Mouse (Mus musculus) 3134 (cell line): ENCODE measurements at regions not wholly inside any gene's neighbourhood (a gene's known extent, or its start where the extent isn't known, plus 50 kb on each side); places are given as distances from the start of the nearest gene placed in this dataset.

Experiments used
- DNase-seq: peaks from one replicate; pipeline ENCODE4 v3.0.0-alpha.2; 2011; ENCODE audit warnings: low spot score; ENCODE audit not compliant: insufficient read length; ENCODE audit errors: extremely low read depth

DNA sequence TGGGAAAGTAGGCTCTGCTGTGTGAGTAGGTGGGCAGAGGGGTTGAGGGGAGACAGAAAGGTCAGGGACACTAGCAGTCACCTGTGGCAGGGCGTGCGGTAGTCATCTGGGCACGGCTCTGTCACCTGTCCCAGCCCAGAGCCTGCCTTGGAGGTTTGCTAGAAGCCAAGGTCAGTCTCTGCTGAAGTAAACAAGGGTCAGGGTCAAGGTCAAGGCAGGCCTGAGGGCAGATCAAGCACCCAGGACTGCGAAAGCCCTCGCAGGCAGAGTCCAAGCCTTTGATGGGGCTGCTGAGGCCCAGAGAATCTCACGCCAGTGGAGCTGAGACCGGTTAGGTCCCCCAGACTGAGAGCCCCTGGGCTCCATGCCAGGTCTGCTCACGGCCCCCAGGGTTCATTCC is 87.2 kb upstream of the Runx3 start:
- no peak for DNase-seq

DNA sequence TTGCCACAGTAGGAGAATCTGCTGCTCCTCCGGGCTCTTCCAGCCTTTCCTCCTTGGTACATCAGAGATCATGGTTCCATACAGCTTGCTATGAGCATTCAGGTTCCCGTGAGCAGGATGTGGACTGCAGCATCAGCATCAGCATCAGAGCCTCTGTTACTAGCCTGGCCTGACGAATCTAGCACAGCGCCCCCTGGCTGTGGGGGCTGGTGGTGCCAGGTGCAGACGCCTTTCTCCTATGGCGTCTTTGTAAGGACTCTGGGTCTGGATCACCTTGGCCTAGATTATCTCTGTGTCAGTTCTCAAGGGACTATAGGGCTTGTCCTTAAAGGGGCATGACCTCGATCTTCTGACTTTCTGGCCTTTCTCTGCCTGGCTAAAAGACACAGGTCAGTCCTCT is 86.0 kb upstream of the Runx3 start:
- DNase-seq = peak; percentile 52

DNA sequence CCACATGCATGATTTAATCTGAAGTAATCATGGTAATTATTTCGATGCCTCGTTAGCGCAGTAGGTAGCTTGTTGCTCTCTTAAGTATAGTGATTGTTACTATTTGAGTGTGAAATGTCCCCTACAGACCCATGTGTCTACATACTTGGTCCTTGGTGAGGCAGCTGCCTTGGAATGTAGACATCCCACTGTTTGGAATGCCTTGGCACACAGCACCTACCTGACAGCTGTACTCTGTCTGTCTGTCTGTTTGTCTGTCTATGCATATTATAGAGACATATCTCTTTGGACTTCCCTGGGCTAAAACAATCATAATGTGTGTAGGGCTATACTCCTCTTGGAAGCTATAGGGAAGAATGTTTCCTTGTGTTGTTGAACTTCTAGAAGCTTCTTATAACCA is 83.7 kb upstream of the Runx3 start:
- no peak for DNase-seq

DNA sequence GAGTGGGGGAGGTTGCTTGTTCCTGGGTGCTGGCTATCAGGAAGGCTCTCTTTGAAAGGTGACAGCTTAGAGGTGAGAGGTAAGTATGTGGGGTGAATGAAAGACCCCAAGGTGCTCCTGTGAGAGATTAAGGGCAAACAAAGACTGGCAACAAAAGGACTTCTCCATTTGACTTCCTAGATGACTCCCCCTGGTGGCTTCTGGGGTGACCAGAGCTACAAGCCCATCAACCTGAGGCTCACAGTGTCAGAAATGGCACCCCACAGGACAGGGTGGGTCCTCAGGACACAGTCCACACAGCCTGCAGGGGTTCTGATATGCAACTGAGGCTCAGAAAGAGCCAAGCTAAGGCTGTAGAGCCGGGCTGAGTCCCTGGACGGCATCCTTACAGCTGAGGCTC is 81.2 kb upstream of the Runx3 start:
- no peak for DNase-seq

DNA sequence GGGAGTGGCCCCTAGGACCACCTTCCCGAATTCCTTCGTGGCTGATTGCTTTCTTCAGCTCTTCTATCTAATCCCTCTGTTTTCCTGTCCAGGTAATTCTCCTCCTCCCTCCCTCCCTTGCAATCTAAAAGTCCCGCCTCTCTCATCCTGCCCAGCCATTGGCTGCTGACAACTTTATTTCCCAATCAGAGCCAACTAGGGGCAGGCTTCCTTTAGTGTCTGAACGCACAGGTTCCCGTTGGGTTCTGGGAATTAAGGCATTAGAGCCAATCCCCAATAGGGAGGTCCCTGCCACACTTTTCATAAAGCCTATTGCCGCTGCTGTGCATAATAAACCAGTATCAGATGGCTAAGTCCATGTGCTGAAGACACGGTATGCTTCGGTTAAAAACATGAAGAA is 78.5 kb upstream of the Runx3 start:
- DNase-seq = no peak

DNA sequence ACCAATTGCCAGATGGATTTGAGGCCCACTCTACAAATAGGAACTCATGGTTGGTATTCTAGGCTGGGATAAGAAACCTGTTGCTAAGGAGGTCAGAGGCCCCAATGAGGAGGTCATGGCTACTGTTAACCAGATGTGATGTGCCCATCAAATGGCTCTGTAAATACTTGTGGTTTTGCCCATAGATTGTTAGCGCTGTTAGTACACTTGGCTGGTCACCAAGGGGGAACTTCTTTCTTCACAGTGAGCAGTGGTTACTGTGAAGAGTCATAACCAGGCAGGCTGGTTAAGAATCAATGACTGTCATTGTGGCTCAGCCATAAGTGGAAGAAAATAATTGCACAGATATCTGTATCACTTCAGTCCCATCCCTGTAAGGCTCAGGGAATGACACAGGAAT is 78.0 kb upstream of the Runx3 start:
- no peak for DNase-seq

DNA sequence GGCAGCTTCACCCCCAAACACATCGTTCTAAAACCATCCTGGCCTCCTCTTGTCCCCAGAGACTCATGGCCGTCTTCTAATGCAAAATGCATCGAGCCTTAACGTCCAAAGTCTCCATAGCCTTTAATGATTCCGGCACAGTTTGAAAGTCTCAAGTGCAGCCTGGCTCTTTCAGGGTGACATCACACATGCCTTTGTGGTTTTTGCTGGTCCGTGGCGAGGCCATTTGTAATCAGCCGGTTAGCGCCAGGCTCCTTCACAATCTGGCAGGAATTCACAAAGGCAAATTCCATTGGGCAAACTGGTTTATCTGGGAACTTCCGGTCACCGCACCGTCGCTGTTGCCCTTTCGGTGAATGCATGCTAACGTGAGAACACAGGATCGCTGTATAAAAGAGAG is 75.4 kb upstream of the Runx3 start:
- peak; percentile 71 for DNase-seq

DNA sequence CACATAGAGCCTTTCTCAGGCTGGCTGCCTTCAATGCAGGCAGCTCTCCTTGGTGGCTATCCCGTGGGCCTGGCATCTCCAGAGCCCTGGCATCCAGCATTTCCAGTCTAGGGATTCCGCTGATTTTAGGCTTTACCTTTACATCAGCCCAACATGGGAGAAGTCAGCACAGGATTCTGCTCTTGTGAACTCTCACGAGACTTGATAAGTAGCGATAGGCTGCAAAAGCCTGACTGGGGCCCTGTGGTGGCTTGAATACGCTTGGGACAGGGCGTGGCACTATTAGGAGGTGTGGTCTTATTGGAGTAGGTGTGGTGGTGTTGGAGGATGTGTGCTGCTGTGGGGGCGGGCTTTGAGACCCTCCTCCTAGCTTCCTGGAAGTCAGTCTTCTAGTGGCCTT is 73.8 kb upstream of the Runx3 start:
- DNase-seq = no peak

DNA sequence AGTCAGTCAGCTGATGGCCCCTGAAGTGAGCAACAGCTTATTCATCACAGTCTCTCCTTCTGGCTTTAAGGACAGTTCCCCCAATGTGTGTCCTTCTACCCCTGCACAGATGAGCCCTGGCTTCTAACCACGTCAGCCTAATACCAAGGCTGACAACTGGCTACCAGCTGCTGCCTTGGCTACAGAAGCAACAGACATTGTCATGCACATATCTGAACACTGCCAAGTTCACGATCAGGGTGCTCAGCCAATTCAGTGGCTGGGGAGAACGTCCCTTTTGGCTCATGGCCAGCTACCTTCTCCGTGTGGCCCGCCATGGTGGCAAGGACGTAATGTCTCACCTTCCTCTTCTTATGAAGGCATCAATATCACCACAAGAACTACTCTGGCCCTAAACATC is 73.2 kb upstream of the Runx3 start:
- no peak for DNase-seq

DNA sequence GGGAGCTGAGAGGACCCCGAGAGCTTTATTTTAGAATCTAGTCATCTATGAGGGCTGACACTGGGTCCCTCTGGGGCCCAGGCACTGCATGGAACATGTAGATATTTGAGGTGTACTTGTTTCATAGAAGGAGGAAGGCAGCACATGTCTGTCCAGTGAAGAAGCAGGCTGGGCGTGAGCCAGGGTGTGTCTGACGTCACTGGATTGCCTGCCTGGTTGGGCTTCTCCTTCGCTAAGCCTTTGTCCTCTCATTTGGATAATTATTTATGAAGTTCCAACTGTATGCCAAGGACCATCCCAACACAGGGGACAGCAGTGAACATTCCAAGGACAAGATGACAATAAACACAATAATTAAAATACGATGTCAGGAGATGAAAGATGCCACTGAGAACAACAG is 72.7 kb upstream of the Runx3 start:
- DNase-seq = no peak

DNA sequence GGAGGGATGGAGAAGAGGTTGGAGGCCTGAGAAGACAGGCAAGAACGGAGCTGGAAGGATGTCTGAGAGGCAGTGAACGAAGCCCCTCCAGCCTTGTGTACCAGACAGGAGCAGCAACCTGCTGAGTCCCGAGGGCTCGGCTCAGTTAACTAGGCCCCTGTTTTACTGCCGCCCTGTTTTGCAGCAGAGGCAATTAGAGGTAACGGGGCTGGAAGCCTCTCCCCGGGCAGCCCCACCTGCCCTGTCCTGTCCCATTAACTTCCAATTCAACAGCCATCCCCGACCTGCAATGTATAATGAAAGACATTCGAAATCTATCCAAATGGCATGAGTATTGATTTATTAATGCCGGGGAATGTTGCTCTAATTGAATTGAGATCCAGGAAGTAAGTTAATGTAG is 70.5 kb upstream of the Runx3 start:
- no peak for DNase-seq

DNA sequence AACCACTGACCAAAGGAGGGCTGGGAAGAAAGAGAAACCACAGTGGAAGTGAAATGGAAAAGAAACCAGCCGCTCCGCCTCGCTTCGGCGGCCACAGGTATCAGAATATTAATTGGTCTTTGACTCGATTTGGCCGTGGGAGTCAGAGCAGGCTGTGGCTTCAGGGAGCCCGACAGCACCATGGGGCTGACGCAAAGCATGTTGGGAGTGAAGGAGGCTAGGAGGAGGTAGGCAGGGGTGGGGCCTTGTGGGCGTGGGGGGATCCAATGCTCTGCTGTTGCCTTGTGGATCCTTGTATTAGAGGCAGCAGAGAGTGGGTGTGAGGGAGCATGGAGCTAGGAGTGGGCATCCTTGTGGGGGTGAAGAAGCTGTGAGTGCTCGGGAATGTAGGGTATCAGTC is 69.0 kb upstream of the Runx3 start:
- no peak for DNase-seq

DNA sequence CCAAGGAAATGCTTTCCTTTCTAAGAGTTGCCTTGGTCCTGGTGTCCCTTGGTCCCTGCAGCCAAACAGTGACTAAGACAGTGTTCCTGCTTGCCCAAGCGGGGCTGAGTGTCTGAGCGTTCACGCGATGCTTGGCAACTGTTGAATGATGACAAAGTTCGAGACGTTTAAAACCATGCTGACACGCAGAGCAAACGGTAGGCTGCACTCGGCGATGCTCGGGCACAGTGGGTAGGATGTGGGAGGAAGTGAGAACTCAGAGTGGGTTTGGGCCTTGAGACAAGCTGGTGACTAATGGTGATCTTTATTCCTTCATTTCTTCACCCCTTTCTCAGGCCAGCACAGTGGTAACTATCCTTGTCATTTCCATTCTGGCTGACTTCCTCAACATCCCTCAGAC is 66.9 kb upstream of the Runx3 start:
- peak; percentile 60 for DNase-seq

DNA sequence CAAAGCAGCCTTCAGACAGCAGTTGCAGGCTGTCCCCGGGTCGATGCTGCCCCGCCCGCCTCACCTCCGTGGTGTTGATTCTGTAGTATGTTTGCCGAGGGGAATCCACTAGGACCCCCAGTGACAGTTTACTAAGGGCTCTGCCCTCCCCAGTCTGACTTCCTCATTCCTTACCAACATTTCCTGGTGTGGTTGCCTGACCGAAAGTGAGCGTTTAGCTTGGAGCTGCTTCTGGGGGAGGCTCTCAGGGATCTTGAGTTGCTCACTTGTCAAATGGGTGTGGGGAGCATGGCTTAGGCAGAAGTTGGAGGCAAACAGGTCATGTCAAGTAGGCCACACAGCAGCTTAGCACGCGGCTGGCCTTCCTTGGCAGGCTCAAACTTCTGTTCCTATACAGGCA is 66.1 kb upstream of the Runx3 start:
- DNase-seq = no peak

DNA sequence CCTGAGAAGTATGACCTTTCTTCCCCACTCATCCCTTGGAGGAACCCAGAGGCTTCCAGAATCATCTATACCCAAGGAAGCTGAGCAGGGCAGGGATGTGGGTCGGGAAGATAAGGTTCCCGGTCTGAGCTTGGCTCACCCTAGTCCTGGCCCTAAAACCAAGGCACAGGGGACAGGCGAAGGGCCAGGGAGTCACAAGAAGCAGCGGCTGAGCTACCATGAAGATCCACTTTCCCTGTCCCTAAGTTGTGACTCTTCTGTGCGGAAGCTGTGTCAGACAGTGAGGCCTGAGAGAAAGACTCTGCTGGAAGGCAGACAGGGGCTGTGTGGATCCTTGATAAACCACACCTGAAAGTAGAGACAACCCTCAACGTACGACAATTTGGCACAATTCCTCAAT is 64.1 kb upstream of the Runx3 start:
- DNase-seq = no peak

DNA sequence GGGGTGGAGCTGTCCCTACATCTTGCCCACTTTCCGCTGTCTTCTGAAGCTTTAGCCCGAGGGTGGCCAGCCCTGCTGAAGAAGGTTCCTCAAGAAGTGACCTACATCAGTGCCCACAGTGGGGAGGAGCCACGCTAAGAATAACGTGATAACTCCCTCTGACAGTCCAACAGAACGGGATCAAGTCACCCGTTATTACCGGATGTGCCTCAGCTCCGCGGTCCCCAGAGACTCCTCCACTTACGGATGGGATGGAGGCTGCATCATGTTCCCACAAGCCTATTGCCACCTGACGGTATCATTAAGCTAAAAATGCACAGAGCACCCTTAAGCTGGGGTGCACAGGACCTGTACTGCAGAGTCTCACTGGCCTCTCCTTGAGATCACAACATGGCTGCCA is 63.2 kb upstream of the Runx3 start:
- no peak for DNase-seq

DNA sequence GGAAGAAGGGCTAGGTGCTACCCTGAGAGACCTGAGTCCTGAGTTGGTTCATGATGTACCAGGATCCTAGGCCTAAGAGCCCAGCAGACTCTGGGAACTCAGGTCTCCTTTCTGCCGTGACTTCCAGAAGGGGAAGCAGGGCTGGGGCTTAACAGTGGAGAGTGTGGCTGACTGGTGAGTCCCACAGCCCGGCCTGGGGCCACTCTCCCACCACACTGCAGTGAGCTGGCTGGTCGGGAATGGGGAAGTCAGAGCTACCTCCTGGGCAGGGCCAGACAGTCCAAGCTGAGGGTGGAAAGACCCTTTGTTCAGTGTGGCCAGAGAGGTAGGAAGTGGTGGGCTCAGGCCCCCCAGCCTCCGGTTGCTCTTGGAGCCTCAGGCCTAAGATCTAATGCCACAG is 61.6 kb upstream of the Runx3 start:
- no peak for DNase-seq

DNA sequence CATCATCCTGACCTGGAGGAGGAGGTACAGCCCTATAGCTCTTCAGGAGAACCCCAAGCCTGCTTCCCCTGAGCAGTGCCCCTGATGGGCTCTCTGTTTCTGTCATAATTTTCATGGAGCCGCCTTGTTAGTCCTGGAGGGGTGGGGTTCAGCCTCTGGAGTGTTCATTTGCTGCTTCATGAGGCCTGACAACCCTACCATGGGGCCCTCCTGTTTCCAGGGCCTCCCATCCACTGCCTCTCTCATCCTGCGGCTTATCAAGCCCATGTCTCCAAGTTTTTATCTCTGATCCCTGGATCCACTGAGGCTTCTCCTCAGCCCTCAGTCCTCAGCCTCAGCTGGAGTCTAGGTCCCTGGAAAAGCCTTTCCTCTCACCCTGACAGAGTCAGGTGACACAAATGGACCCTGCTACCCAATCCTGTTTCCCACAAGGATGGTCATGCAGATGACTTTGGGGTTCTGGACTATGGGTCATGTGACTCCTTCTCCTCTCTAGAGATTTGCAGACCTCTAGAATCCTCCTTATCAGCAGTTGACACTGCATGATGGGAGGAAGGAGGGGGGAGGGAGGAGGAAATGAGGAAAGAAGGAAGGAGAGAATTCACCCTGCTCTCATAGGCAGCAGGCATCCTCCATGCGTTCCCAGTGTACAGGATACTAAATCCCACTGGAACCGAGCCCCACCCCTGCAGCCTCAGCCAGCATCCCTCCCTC is 59.3 kb upstream of the Runx3 start:
- no peak for DNase-seq

DNA sequence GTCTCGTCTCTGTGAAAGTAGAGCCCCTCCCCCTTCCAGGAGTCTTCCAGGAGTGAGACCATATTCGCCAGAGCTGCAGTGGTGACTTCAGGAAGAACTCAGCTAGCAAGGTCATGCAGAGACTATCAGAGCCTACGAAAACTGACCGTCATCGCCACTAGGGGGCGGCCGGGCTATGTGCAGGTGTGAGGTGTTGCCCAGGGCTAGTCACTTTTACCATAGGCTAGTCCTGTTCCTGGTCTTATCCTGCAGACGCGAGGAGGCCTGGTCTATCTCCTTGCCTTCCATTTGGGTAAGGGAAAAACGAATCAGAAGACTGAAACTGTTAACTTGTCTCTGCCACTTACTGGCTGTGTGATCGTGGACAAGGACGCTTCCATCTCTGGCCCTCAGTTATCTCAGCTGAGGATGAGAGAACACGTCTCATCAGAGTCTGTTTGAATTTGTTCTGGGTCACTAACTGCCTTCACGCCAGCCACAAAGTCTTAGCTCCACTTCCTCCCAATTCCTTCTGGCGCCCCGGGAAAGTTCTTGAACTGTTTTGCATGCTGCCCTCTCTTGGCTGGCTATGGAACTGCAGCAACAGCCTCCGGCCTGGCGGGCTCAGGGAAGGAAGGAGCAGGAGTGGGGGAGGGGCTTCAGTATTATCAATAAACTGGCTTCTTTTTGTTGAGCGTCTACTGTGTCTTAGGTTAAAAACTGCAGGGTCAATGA is 53.5 kb upstream of the Runx3 start:
- DNase-seq = peak; percentile 65

DNA sequence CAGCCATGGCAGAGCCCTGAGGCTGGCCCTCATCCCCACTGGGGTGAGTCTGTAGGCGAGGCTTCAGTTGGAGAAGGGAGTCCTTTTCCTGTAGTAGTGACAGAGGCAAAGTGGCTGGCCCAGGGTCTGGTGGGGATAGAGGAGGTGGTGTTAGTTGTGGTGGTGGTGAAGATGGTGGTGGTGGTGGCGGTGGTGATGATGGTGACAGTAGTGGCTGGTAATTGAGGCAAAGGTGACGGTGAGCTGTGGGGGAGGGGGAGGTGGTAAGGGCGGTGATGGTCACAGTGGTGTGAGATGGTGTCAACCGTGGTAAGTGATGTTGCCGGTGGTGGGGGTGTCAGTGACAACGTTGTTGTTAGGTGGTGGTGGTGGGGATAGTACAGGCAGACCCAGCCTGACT is 52.6 kb upstream of the Runx3 start:
- DNase-seq = no peak

DNA sequence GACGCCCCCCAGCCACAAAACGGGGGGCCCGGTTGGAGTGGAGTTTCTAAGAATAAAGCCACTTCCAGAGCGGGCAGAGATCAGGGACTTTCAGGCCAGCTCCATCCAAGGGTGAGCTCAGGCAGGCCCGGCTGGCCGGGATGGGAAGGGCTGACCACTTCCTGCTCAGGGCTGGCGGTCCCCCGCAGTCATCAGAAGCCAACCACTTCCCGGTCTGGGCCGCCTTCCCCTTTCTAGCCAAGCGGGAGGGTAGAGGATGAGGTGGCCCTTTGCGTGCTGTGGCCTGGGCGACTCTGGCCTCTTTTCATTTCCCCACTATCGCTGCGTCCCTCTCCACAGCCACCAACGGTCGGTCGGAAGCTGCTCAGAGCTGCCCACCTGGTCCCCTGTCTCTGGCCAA is 50.6 kb upstream of the Runx3 start:
- DNase-seq = peak; percentile 54
